Mouse (Mus musculus): ENCODE data around the gene Pacsin2.
A peak's percentile ranks its signal among the peaks of the same experiment; 100 is the strongest.
"Not testable (repeated sequence)": the region's sequence is repeated elsewhere in the genome, so short reads cannot be mapped to it uniquely, and the experiment has no call there.

Gene Pacsin2

DNA sequence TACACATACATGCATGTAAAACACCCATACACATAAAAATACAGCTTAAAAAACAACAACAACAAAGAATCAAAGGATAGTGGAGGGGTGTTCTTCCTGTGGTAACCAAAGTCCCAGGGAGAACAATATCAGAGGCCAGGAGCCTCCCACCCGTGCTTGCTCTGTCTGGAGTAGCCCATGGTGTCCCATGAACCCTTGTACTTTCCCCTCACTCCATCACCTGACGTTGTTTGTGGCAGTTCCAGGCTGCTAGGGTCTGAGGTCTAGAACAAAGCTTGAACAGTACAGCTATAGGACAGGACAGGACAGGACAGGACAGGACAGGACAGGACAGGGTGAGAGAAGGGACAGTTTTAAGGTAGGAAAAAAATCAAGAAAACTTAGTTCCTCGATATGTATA is 13.7 kb upstream of the Pacsin2 start:
- DNase-seq (ENCODE audit: low spot score) = no peak

DNA sequence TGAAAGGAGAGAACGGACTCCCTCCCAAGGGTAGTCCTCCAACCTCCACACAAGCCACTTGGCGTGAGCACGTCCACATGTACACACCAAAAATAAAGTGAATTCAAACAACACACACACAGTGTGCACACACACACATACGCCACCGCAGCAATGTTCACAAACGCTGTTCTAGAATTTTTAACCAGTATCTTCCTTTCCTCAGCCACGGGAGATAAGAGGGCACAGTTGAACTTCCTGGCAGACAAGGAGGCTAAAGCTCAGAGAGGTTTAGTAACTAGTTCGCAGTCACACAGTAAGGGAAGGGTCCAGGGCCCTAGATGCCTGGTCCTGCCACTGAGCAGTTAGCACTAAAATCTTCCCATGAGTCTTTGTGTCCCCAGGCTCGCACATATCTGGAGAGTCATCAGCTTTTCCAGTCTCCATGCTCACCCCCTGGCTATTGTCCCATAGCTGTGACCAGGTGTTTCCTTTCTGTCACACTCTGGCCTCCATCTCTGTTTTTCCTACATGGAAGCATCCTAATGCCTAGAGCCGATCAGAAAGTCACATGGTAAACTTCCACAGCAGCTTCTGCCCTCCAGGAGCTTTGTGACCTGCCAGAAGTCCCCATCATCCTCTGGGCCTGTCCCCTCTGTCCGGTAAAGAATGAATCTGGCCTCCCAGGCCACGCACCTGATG is 12.3 kb upstream of the Pacsin2 start:
- no peak for DNase-seq (ENCODE audit: low spot score)

DNA sequence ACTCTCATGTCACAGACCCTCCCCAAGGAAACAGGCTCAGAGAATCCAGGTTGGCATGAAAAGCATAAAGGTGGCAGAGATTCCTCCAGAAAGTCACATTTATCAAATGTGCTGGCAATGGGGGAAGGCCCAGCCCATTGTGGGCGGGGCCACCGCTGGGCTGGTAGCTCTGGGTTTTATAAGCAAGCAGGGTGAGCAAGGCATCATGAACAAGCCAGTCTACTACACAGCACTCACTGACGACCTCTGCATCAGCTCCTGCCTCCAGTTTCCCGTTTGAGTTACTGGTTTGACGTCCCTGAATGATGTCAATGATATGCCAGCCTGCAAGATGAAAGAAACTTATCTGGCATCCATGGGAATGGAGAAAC is 10.0 kb upstream of the Pacsin2 start:
- peak; percentile 66 for DNase-seq (ENCODE audit: low spot score)

DNA sequence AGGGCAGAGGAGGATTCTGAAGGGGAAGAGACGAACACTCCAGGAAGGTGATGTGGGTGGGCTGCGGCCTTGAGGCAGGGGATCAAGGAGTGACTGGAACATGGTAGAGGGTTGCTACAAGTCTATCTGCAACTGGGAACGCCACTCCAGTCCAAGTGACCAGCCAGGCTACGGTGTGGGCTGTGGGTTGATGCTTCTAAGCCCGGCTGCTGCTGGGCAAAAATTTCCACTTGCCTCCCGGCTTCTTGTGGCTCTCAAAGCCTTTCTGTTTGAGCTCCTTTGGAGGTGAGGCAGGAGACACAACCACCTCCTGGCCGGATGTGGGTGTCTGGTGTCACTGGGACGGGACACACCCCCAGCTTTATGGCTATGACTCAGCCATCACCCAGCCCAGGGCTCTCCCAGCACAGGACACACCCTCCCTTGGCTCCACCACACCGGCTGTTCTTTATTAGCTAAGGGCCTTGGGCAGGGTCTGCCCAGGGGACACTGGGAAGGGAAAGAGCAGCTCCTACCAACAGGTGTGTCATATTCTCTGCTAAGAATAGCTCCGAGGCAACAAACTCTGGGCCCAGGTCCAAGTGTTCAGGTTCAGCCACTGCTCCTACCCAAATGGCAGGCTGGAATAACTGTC is 9.5 kb upstream of the Pacsin2 start:
- peak; percentile 81 for DNase-seq (ENCODE audit: low spot score)

DNA sequence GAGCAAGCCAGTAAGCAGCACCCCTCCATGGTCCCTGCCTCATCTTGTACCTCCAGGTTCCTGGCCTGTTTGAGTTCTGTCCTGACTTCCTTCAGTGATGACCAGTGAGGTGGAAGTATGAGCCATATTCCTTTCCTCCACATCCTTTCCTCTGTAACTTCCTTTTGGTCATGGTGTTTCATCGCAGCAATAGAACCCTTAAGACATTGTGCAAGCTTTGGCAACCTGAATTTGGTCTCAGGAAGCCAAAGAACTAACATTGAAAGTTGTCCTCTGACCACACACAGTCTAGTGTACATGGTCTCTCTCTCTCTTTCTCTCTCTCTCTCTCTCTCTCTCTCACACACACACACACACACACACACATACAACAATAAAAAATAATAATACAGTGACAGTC is 8.8 kb upstream of the Pacsin2 start:
- DNase-seq (ENCODE audit: low spot score) = no peak

DNA sequence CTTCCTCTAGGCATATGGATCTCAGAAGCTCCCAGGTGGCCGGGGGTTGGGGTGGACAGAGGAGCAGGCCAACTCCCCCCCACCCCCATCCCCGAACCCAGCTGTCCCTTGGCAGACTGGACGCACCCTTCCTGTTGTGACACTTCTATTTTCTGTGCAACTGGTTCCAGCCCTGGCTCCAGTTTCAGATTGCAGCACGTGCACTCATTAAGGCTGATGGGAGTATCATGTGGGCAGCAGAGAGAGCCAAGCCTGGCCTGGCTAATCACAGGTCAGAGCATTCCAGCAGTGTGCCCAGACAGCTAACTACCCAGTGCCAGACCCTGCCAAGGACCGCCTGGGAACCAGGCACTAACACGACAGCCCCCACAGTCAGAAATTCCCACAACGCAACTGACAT is 7.1 kb upstream of the Pacsin2 start:
- DNase-seq (ENCODE audit: low spot score) = no peak

DNA sequence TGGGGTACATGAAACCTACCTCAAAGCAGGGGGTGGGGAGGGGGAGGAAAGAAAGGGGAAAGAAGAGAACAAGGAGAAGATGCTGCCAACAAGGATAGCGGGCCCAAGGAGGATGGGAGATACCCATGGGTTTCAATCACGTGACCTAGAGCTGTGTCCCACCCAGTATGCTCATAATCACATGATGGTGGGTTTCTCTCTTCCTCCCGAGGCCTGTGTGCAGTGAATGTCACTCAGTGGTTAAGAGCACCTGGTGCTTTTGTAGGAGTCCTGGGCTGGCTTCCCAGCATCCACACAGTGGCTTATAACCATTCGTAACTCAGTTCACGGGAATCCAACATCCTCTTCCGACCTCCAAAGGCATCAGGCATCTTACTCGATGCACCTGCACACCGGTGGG is 6.0 kb upstream of the Pacsin2 start:
- DNase-seq (ENCODE audit: low spot score) = no peak

DNA sequence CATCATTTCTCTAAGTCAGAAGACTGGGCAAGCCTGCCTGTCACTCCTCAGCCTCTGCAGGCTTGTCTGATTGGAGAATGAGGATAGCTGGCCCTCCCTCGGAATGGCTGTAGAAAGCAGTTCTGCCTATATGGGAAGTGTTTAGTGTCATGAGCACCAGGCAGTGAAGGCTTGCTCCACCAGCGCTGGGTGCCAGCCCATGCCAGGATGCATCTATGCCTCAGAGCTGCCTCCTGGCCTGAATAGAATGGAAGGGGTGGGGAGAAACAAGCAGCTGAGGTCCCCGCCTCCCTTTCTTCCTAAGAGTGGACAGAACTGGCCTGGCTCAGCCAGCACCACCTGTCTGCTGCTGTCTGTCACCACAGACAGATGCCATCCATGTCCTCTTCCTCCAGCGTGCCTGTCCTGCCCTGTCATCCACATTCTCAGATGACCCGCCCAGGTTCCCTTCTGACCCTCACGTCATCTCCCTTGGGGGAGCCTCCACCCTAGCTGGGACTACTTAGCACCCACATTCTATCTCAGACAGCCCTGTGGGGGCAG is 4.9 kb upstream of the Pacsin2 start:
- DNase-seq (ENCODE audit: low spot score) = no peak

DNA sequence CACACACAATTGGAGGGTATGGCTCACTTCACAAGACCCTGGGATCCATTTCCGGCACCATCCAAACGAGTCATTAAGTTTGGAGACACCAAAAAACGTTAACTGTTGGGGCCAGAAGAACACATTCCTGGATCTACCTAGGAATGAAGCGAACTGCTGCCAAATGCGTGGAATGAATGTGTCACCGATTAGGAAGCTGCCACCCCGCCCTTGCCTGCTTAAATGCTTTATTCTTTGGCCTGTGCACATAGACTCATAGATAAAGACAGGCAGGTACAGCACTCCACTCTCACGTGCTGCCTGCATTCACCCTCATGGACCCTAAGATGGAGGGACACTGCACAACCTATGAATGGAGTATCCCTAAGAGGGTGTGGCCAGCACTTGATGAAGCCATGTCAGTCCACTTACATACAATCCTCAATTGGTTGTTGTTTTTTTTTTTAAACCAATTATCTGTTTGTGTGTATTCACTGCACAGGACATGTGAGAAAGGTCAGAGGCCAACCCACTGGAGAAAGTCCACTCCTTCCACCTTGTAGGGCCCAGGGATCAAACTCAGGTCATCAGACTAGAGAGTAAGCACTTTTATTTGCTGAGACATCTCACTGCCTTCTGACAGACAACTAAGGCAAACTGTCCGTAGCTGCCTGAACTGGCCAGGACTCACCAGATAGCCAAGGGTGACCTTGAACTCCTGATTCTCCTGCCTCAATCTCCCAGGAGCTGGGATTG is 3.0 kb upstream of the Pacsin2 start:
- no peak for DNase-seq (ENCODE audit: low spot score)

DNA sequence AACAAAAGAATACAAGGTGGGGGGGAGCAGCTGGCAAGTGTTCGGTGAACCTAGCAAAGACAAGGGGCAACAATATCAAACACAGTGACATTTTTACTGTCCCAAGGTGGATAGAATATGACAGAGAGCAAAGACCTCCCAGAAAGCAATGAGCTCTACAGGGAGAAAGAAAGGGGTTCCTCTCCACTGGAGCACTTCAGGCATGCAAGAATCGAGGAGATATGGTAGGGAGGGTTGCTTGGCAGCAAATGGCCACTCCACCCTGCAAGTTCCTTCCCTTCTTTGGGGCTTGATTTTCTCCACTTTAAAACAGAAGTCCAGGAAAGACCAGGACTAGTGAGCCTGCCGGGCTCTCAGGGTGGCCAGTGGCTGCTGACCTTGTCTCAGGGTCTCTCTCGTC is 1.9 kb upstream of the Pacsin2 start:
- no peak for DNase-seq (ENCODE audit: low spot score)

DNA sequence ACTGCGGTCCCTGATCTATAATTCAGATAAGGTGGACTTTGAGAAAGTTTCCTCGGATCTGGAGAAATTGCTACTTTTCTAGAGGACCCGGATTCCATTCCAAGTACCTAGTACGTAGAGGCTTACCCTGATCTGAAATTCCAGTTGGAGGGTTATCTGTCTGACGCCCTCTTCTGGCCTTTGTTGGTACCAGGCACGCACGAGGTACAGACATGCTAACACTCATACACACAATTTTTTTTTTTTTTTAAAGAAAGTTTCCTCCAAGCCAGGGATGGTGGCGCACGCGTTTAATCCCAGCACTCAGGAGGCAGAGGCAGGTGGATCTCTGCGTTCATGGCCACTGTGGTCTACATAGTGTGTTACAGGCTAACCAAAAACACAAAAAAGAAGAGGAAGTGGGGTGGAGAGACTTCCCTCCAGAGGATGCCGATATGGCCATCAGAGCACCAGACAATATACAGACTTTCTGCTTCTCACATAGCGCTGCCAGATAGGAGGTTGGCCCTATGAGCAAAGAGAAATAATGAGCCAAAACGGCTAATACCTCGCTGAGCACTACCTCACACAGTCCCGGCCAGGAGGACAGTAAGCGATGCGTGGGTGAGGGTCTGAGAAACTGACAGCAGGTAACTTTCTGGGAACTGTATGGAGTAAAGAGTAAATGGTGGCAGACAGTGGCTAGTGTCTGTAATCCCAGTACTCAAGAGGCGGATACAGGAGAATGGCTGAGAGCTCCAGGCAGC is 672 bp upstream of the Pacsin2 start:
- DNase-seq (ENCODE audit: low spot score) = no peak

DNA sequence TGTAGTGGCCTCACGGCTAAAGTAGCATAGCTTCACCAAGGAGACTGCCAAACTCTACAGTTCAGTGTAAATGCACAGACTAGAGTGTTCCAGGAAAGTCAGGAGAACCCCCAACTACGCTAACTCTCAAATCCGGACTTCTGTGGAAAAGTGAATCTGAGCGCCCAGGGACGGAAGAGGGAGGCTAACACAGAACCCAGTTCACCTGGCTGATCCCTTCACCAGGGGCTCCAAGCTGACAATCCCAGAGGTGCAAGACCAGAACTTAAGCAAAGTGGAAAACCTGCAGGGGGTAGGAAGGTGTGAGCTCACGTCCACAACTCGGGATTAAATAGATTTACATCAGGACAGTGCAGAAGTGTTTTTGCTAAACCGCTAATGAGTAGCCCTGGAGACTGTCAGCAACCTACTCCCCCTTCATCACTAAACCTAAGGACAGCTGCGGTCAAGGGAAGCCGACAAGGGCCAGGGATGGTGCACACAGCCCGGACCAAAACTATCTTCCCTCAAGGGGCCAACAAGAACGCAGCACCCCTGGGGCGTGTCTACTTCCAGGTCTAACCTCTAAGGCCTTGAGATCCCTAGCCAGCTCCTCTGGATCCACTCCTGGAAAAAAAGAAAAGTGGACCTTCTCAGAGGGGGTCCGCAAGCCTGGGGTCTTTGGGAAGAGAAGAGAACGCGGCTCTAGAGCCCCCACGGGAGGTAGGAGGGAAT is 880 bp downstream of the Pacsin2 start:
- peak; percentile 29 for DNase-seq (ENCODE audit: low spot score)

DNA sequence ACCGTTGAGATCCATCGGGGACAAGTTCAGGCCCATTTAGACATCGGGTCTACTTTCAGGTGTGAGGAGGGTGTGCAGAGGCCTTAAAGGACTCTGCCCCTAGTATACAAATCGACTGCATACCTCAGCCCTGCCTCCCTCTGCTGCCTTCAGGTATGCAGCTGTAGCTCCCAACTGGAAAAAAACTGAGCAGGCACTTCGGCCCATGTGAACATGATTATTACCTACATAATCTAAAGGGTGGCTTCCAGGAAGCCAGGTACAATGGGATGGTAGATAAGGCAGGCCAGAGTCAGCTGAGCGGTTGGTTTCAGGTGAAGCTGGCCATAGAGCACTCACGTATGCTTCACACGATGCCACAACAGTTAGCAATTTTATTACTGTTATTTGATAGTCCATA is 2.1 kb downstream of the Pacsin2 start:
- DNase-seq (ENCODE audit: low spot score) = not testable (repeated sequence)

DNA sequence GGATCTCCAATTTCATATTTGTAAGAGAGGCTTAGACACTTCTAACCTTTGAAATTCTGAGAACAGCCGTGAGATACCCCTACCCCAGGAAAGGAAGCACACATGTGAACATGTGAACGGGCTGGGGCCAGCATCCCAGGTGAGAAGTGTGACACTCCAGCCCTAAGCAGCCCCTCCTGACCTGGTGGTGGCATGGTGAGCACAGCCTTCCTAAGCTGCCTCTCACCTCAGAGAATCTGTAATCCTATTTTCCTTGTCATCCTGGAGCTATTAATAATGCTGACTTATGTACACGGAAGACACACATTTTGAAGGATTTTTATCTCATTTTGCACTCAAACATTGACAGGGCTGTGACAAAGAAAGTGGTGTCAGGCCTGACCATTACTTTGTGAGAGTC is 3.5 kb downstream of the Pacsin2 start:
- no peak for DNase-seq (ENCODE audit: low spot score)

DNA sequence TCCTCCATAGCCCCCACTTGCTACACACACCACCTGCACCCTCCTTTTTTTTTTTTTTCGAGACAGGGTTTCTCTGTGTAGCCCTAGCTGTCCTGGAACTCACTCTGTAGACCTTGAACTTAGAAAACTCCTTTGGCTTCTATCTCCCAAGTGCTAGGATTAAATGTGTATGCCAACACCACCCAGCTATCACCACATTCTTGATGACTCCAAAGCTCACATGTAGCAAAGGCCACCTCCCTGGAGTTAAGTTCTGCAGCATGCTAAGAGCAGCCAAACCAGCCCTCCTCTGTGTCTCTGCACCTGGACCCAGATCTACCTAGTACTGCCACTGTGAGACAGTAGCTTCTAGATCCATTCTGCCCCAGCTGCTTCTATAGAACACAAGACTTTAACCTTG is 6.9 kb downstream of the Pacsin2 start:
- no peak for DNase-seq (ENCODE audit: low spot score)

DNA sequence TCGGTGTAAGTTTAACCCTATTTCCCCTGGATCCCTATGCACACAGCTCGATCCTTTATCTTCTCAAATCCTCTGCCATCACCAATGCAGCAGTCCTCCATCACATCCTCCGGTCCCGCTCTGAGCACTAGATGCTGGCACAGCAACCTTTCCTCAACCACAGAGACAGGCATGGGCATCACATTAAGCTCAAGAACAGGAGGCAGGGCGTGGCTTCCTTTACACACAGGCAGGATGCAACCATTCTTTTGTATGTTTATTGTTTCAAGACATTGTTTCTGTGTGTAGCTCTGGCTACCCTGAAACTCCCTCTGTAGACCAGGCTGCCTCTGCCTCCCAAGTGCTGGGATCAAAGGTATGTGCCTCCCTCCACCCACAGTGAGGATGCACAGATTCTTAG is 8.8 kb downstream of the Pacsin2 start:
- DNase-seq (ENCODE audit: low spot score) = no peak

DNA sequence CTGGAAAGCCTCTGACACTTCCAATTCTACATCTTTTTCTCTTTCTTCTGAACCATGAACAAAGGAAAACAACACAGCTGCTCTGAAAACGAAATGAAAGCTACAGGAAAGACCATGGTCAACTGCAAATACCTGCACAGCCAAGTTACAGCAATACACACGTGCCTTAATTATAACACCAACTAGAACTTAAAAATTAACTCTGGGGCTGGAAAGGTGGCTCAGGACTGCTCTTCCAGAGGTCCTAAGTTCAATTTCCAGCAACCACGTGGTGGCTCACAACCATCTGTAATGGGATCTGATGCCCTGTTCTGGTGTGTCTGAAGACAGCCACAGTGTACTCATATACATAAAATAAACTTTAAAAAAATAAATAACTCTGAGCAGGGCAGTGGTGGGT is 9.4 kb downstream of the Pacsin2 start:
- no peak for DNase-seq (ENCODE audit: low spot score)

DNA sequence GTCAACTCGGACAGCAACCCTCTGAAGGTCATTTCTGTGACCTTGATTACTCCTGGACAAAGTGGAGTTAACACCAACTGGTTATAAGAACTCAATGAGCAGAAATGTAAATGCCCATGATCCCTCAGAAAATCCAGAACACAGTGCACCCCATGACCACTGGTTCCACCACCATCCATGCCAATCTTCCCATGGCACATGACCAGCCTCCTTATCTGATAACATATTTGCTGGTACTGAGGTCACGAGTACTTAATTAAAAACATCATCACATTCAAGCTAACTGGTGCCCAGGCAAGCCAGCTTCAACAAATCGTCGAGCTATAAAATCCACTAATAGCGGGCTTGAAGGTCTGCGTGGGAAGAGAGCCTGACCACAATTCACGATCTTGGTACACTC is 10.0 kb downstream of the Pacsin2 start:
- no peak for DNase-seq (ENCODE audit: low spot score)

DNA sequence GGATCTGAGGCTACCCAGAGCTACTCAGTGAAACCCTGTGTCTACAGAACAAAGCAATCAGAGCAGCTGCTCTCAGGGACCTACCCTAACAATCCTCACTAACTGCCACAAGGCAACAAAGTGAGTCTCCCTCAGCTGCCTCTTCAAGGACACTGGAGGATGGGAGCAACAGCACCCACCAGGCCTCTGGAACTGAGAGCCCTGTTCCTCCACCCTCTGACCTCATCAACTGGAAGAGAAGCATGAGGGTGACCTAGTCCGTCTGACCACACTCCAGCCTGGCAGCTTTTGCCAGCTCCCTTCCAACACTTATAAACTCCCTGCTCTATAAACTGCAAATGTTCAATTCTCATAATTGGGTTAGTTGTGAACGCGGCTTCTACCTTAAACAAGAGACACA is 10.5 kb downstream of the Pacsin2 start:
- DNase-seq (ENCODE audit: low spot score) = no peak

DNA sequence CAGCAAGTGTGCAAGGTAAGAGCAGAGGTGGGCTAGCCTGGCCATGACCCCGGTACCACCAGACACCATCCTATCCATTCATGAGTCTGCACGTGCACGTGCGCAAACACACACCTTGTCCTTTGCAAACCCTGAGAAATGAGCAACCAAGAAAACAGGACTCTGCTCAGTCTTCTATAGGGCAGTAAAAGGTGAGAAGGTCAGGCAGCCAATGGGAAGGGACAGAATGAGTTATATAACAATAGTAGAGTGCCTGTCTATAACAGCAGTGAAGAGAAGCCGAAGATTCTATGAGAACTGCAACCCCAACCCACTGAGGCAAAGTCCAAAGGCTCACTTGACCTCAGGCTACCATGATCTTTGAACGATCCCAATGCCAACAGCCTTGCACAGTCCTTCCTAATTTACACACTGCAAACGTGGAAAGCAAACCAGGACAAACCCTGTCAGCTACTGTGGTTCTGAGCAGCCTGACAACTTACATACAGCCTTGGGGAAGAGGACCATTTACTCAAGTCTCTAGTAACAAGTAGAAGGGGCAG is 12.1 kb downstream of the Pacsin2 start:
- no peak for DNase-seq (ENCODE audit: low spot score)

DNA sequence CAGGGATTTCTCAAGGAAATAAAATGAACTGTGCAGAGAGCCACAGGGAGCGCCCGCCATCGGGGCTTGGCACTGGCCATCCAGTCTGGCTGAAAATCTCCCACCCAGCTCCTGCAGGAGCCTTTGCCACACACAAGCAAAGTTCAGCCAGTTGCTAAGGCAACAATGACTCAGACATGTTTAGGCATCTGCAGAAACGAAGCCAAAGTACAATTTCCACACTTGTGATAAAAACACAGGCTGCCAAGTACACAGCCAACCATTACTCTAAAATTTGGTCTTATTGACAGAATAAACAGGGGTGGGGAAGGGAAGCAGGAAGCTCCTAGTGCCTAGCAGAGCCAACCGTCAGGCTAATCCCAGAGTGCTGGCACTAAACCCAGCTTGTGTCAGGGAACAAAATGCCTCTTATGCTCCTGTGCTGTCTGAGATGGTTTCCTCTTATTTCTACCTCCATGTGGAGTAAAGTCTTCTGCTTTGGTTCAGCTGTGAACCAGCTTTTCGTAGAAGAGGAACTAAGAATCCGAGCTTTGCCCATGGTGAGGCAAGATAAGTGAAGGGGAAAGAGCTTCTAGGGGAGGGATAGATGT is 12.7 kb downstream of the Pacsin2 start:
- DNase-seq (ENCODE audit: low spot score) = no peak
